Mouse (Mus musculus): Measurements from ENCODE around the gene Wdr89. TPM values are rescaled to one million over a fixed set of nuclear protein-coding genes. Genes with fewer than 3 reads are reported as not detected.

Gene Wdr89
- total and polyA plus RNA-seq, 3 experiments = 10.2 to 33.0 (median 27.6) TPM

- in situ Hi-C loops (cut with MboI; ENCODE audit: low pct_ligation_motif_present, low pct_unique_long_range_greater_than_20kb, low sequenced_read_pairs) (no loop called here), dilution Hi-C loops (cut with MboI; ENCODE audit: extremely low pct_ligation_motif_present, extremely low pct_unique_long_range_greater_than_20kb, low sequenced_read_pairs) (no loop called here)
- Histone ChIP-seq H3K9ac (ENCODE audit: insufficient read depth, low read depth) (no peak overlapping the region), H3K4me2 (ENCODE audit: insufficient read depth, low read depth, poor library complexity, severe bottlenecking) (no peak overlapping the region), H3K79me2 (replicated peaks; ENCODE audit: control insufficient read depth, extremely low read depth, insufficient read depth, poor library complexity, severe bottlenecking) (peaks cover 25% of the 10 kb centered on the region), H3K4me3 (replicated peaks in 1 of 3; ENCODE audit: low read depth in 2 of 3, low read length in 2 of 3, poor library complexity in 1 of 3) (no peak overlapping the region), H3K36me3 (replicated peaks in 1 of 2; ENCODE audit: control insufficient read depth in 1 of 2, insufficient read depth in 1 of 2, low read length in 1 of 2) (peaks cover 23 to 35% of the 10 kb centered on the region in 2 experiments), H3K27me3 (replicated peaks) (no peaks in the 10 kb centered on the region), H3K27ac (ENCODE audit: insufficient read depth, low read depth) (no peak overlapping the region), H3K9me3 (replicated peaks; ENCODE audit: low read length) (no peaks in the 10 kb centered on the region), H3K4me1 (ENCODE audit: control insufficient read depth in 1 of 2, insufficient read depth in 2 of 2) (peaks cover 2 to 20% of the 10 kb centered on the region in 2 experiments; a peak in 2 of 4 replicates)
- TF ChIP-seq MAX (IDR thresholded peaks at IDR 0.05; ENCODE audit: low read length) (no peak), CHD2 (IDR thresholded peaks at IDR 0.05; ENCODE audit: low read length) (no peak), TBP (conservative IDR thresholded peaks at IDR 0.05; ENCODE audit: low read depth, low read length) (no peak), RCOR1 (conservative IDR thresholded peaks at IDR 0.05; ENCODE audit: low read depth, low read length) (no peak), ZNF384 (IDR thresholded peaks at IDR 0.05; ENCODE audit: low read depth, low read length) (no peak), MAFK (IDR thresholded peaks at IDR 0.05; ENCODE audit: insufficient replicate concordance, low read length) (no peak), ZMIZ1 (IDR thresholded peaks at IDR 0.05; ENCODE audit: low read depth, low read length) (no peak), HCFC1 (IDR thresholded peaks at IDR 0.05; ENCODE audit: low read depth, low read length) (no peak), RAD21 (IDR thresholded peaks at IDR 0.05; ENCODE audit: low read depth, low read length) (no peak)
- DNase-seq (ENCODE audit: extremely low read depth) = no peak
Observed at GRCm38 (mm10) chr12:75593817-75594216, 75.5 kb downstream of the Wdr89 start.

GRCm38 (mm10) chr12:75587501-75587900 lies 81.8 kb downstream of the Wdr89 start:
- no peaks in the 10 kb centered on the region for H3K4me1 ChIP-seq (ENCODE audit: control insufficient read depth in 1 of 2, insufficient read depth in 2 of 2)
- peaks cover 9% of the 10 kb centered on the region for H3K79me2 ChIP-seq (replicated peaks; ENCODE audit: control insufficient read depth, extremely low read depth, insufficient read depth, poor library complexity, severe bottlenecking)
- TF ChIP-seq CTCF (conservative IDR thresholded peaks at IDR 0.05 in 1 of 2, IDR thresholded peaks at IDR 0.05 in 1 of 2; ENCODE audit: low read depth in 2 of 2, low read length in 2 of 2) (peak in 1 of 2 experiments; percentile 19; a peak in 1 of 4 replicates), IRF4 (IDR thresholded peaks at IDR 0.05; ENCODE audit: low read depth, low read length) (no peak), MYC (IDR thresholded peaks at IDR 0.05; ENCODE audit: low read depth, low read length) (no peak)
- H3K9ac ChIP-seq (ENCODE audit: insufficient read depth, low read depth) = no peak overlapping the region
- no peak overlapping the region for H3K27ac ChIP-seq (ENCODE audit: insufficient read depth, low read depth)
- H3K9me3 ChIP-seq (replicated peaks; ENCODE audit: low read length) = peaks cover 4% of the 10 kb centered on the region
- DNase-seq (ENCODE audit: extremely low read depth) = no peak
- no peak overlapping the region for H3K4me3 ChIP-seq (replicated peaks in 1 of 3; ENCODE audit: low read depth in 2 of 3, low read length in 2 of 3, poor library complexity in 1 of 3)
- H3K27me3 ChIP-seq (replicated peaks) = no peaks in the 10 kb centered on the region
- peaks cover 26 to 78% of the 10 kb centered on the region in 2 experiments for H3K36me3 ChIP-seq (replicated peaks in 1 of 2; ENCODE audit: control insufficient read depth in 1 of 2, insufficient read depth in 1 of 2, low read length in 1 of 2)
- H3K4me2 ChIP-seq (ENCODE audit: insufficient read depth, low read depth, poor library complexity, severe bottlenecking) = no peak overlapping the region
- dilution Hi-C loops (cut with MboI; ENCODE audit: extremely low pct_ligation_motif_present, extremely low pct_unique_long_range_greater_than_20kb, low sequenced_read_pairs) (no loop called here), in situ Hi-C loops (cut with MboI; ENCODE audit: low pct_ligation_motif_present, low pct_unique_long_range_greater_than_20kb, low sequenced_read_pairs) (no loop called here)

- Histone ChIP-seq H3K9me3 (replicated peaks; ENCODE audit: low read length) (peaks cover 4% of the 10 kb centered on the region), H3K4me2 (ENCODE audit: insufficient read depth, low read depth, poor library complexity, severe bottlenecking) (no peak overlapping the region), H3K27ac (ENCODE audit: insufficient read depth, low read depth) (no peak overlapping the region), H3K27me3 (replicated peaks) (no peaks in the 10 kb centered on the region), H3K9ac (ENCODE audit: insufficient read depth, low read depth) (no peak overlapping the region), H3K36me3 (replicated peaks in 1 of 2; ENCODE audit: control insufficient read depth in 1 of 2, insufficient read depth in 1 of 2, low read length in 1 of 2) (peaks cover 9 to 65% of the 10 kb centered on the region in 2 experiments), H3K4me3 (replicated peaks in 1 of 3; ENCODE audit: low read depth in 2 of 3, low read length in 2 of 3, poor library complexity in 1 of 3) (no peak overlapping the region), H3K4me1 (ENCODE audit: control insufficient read depth in 1 of 2, insufficient read depth in 2 of 2) (no peaks in the 10 kb centered on the region), H3K79me2 (replicated peaks; ENCODE audit: control insufficient read depth, extremely low read depth, insufficient read depth, poor library complexity, severe bottlenecking) (peaks cover 5% of the 10 kb centered on the region)
- in situ Hi-C loops (cut with MboI; ENCODE audit: low pct_ligation_motif_present, low pct_unique_long_range_greater_than_20kb, low sequenced_read_pairs) (no loop called here), dilution Hi-C loops (cut with MboI; ENCODE audit: extremely low pct_ligation_motif_present, extremely low pct_unique_long_range_greater_than_20kb, low sequenced_read_pairs) (no loop called here)
- DNase-seq (ENCODE audit: extremely low read depth) = no peak
- TF ChIP-seq ELF1 (IDR thresholded peaks at IDR 0.05; ENCODE audit: low read depth, low read length) (no peak), ZC3H11A (IDR thresholded peaks at IDR 0.05; ENCODE audit: low read depth, low read length) (no peak), TCF12 (IDR thresholded peaks at IDR 0.05; ENCODE audit: low read depth, low read length) (no peak)
Observed at GRCm38 (mm10) chr12:75583776-75584175, 85.6 kb downstream of the Wdr89 start.

Other genes starting within 250 kb of the Wdr89 start
- 9.3 TPM in 2 replicates for gene Ppp2r5e, start 73.3 kb downstream of the Wdr89 start, total RNA-seq (2012; rRNA removed)
- 10.0 and 10.1 TPM in 2 replicates for gene Ppp2r5e, start 73.3 kb downstream of the Wdr89 start, total RNA-seq (2014; rRNA removed)
- gene Ppp2r5e, start 73.3 kb downstream of the Wdr89 start, polyA plus RNA-seq (2012; ENCODE audit: insufficient read length, low read depth) = 18.3 and 21.7 TPM in 2 replicates
- 17.3 and 20.5 TPM in 2 replicates for gene Sgpp1, start 66.2 kb upstream of the Wdr89 start, total RNA-seq (2012; rRNA removed)
- 43.9 and 45.0 TPM in 2 replicates for gene Sgpp1, start 66.2 kb upstream of the Wdr89 start, total RNA-seq (2014; rRNA removed)
- 17.5 and 23.6 TPM in 2 replicates for gene Sgpp1, start 66.2 kb upstream of the Wdr89 start, polyA plus RNA-seq (2012; ENCODE audit: insufficient read length, low read depth)
- gene Syne2, start 148.6 kb upstream of the Wdr89 start, total RNA-seq (2012; rRNA removed) = 3.7 and 3.9 TPM in 2 replicates
- 4.8 and 4.9 TPM in 2 replicates for gene Syne2, start 148.6 kb upstream of the Wdr89 start, total RNA-seq (2014; rRNA removed)
- gene Syne2, start 148.6 kb upstream of the Wdr89 start, polyA plus RNA-seq (2012; ENCODE audit: insufficient read length, low read depth) = 6.1 and 7.5 TPM in 2 replicates

All from CH12.LX (cell line).